Mouse (Mus musculus): Measurements from ENCODE around the gene Ptms. TPM values are rescaled to one million over a fixed set of nuclear protein-coding genes. Genes with fewer than 3 reads are reported as not detected.

Ptms gene
- polyA plus RNA-seq, 2 experiments = 29.7 to 109 TPM

GRCm38 (mm10) chr6:124955212-124955611 lies 35.3 kb upstream of the Ptms start:
- 80% methylated on average over 4 of the region's 4 CpGs for WGBS (ENCODE audit: insufficient replicate concordance)
- H3K27ac ChIP-seq = no peak overlapping the region
- no peak for TF ChIP-seq EP300 (IDR thresholded peaks at IDR 0.05; ENCODE audit: low read depth)
- TF ChIP-seq CTCF (IDR thresholded peaks at IDR 0.05; ENCODE audit: low read depth) = no peak
- no peak overlapping the region for H3K4me2 ChIP-seq (ENCODE audit: low read depth)
- no peak overlapping the region for H3K9ac ChIP-seq (replicated peaks)
- H3K36me3 ChIP-seq (replicated peaks; ENCODE audit: control insufficient read depth, insufficient read depth, low read depth) = peaks cover 15% of the 10 kb centered on the region
- no peaks in the 10 kb centered on the region for H3K4me1 ChIP-seq (replicated peaks; ENCODE audit: control insufficient read depth in 2 of 2, insufficient read depth in 2 of 2, low read length in 1 of 2)
- ATAC-seq (ENCODE audit: insufficient read depth) = no peak
- no peak for DNase-seq (ENCODE audit: low read depth in 3 of 3, low spot score in 3 of 3)
- no peaks in the 10 kb centered on the region for H3K9me3 ChIP-seq (ENCODE audit: control insufficient read depth, low read length)
- no peaks in the 10 kb centered on the region for H3K27me3 ChIP-seq (ENCODE audit: control insufficient read depth, insufficient read depth, low read length)
- H3K4me3 ChIP-seq (ENCODE audit: insufficient read depth in 1 of 2, low read depth in 2 of 2, low read length in 2 of 2) = no peak overlapping the region

- 75% methylated on average over 2 of the region's 2 CpGs for WGBS (ENCODE audit: insufficient replicate concordance)
- TF ChIP-seq CTCF (IDR thresholded peaks at IDR 0.05; ENCODE audit: low read depth) = no peak
- no peak for TF ChIP-seq EP300 (IDR thresholded peaks at IDR 0.05; ENCODE audit: low read depth)
- no peaks in the 10 kb centered on the region for H3K27me3 ChIP-seq (ENCODE audit: control insufficient read depth, insufficient read depth, low read length)
- ATAC-seq (ENCODE audit: insufficient read depth) (no peak), DNase-seq (ENCODE audit: low read depth in 3 of 3, low spot score in 3 of 3) (no peak)
- H3K4me1 ChIP-seq (replicated peaks; ENCODE audit: control insufficient read depth in 2 of 2, insufficient read depth in 2 of 2, low read length in 1 of 2) = no peaks in the 10 kb centered on the region
- H3K4me3 ChIP-seq (ENCODE audit: insufficient read depth in 1 of 2, low read depth in 2 of 2, low read length in 2 of 2) = no peak overlapping the region
- H3K9ac ChIP-seq (replicated peaks) = no peak overlapping the region
- H3K36me3 ChIP-seq (replicated peaks; ENCODE audit: control insufficient read depth, insufficient read depth, low read depth) = peaks cover 8% of the 10 kb centered on the region
- H3K9me3 ChIP-seq (ENCODE audit: control insufficient read depth, low read length) = no peaks in the 10 kb centered on the region
- no peak overlapping the region for H3K4me2 ChIP-seq (ENCODE audit: low read depth)
- no peak overlapping the region for H3K27ac ChIP-seq
Measured at GRCm38 (mm10) chr6:124953991-124954715, 34.2 kb upstream of the Ptms start.

GRCm38 (mm10) chr6:124943526-124943925 lies 23.6 kb upstream of the Ptms start:
- Histone ChIP-seq H3K4me3 (ENCODE audit: insufficient read depth in 1 of 2, low read depth in 2 of 2, low read length in 2 of 2) (no peak overlapping the region), H3K9ac (replicated peaks) (no peak overlapping the region), H3K4me1 (replicated peaks; ENCODE audit: control insufficient read depth in 2 of 2, insufficient read depth in 2 of 2, low read length in 1 of 2) (no peaks in the 10 kb centered on the region), H3K27ac (no peak overlapping the region), H3K27me3 (ENCODE audit: control insufficient read depth, insufficient read depth, low read length) (no peaks in the 10 kb centered on the region), H3K9me3 (ENCODE audit: control insufficient read depth, low read length) (no peaks in the 10 kb centered on the region), H3K36me3 (replicated peaks; ENCODE audit: control insufficient read depth, insufficient read depth, low read depth) (no peaks in the 10 kb centered on the region), H3K4me2 (ENCODE audit: low read depth) (no peak overlapping the region)
- no peak for ATAC-seq (ENCODE audit: insufficient read depth)
- no peak for DNase-seq (ENCODE audit: low read depth in 3 of 3, low spot score in 3 of 3)
- TF ChIP-seq EP300 (IDR thresholded peaks at IDR 0.05; ENCODE audit: low read depth) = no peak
- TF ChIP-seq CTCF (IDR thresholded peaks at IDR 0.05; ENCODE audit: low read depth) = no peak
- 66% methylated on average over 3 of the region's 3 CpGs for WGBS (ENCODE audit: insufficient replicate concordance)

- H3K27ac ChIP-seq = no peak overlapping the region
- DNase-seq (ENCODE audit: low read depth in 3 of 3, low spot score in 3 of 3) = no peak
- no peaks in the 10 kb centered on the region for H3K4me1 ChIP-seq (replicated peaks; ENCODE audit: control insufficient read depth in 2 of 2, insufficient read depth in 2 of 2, low read length in 1 of 2)
- H3K9ac ChIP-seq (replicated peaks) = no peak overlapping the region
- H3K4me2 ChIP-seq (ENCODE audit: low read depth) = no peak overlapping the region
- peaks cover under 1% of the 10 kb centered on the region; the same call in 1 of the 2 replicates for H3K36me3 ChIP-seq (replicated peaks; ENCODE audit: control insufficient read depth, insufficient read depth, low read depth)
- 77% methylated on average over 1 of the region's 1 CpGs for WGBS (ENCODE audit: insufficient replicate concordance)
- no peak for TF ChIP-seq CTCF (IDR thresholded peaks at IDR 0.05; ENCODE audit: low read depth)
- TF ChIP-seq EP300 (IDR thresholded peaks at IDR 0.05; ENCODE audit: low read depth) = no peak
- no peak for ATAC-seq (ENCODE audit: insufficient read depth)
- no peak overlapping the region for H3K4me3 ChIP-seq (ENCODE audit: insufficient read depth in 1 of 2, low read depth in 2 of 2, low read length in 2 of 2)
- no peaks in the 10 kb centered on the region for H3K27me3 ChIP-seq (ENCODE audit: control insufficient read depth, insufficient read depth, low read length)
- no peaks in the 10 kb centered on the region for H3K9me3 ChIP-seq (ENCODE audit: control insufficient read depth, low read length)
Measured at GRCm38 (mm10) chr6:124941679-124942078, 21.8 kb upstream of the Ptms start.

GRCm38 (mm10) chr6:124938554-124938953 lies 18.7 kb upstream of the Ptms start:
- no peak for TF ChIP-seq CTCF (IDR thresholded peaks at IDR 0.05; ENCODE audit: low read depth)
- no peak for TF ChIP-seq EP300 (IDR thresholded peaks at IDR 0.05; ENCODE audit: low read depth)
- Histone ChIP-seq H3K27me3 (ENCODE audit: control insufficient read depth, insufficient read depth, low read length) (no peaks in the 10 kb centered on the region), H3K9ac (replicated peaks) (no peak overlapping the region), H3K9me3 (ENCODE audit: control insufficient read depth, low read length) (no peaks in the 10 kb centered on the region), H3K36me3 (replicated peaks; ENCODE audit: control insufficient read depth, insufficient read depth, low read depth) (peaks cover 13% of the 10 kb centered on the region), H3K4me3 (ENCODE audit: insufficient read depth in 1 of 2, low read depth in 2 of 2, low read length in 2 of 2) (no peak overlapping the region), H3K4me1 (replicated peaks; ENCODE audit: control insufficient read depth in 2 of 2, insufficient read depth in 2 of 2, low read length in 1 of 2) (no peaks in the 10 kb centered on the region), H3K4me2 (ENCODE audit: low read depth) (no peak overlapping the region), H3K27ac (no peak overlapping the region)
- no peak for DNase-seq (ENCODE audit: low read depth in 3 of 3, low spot score in 3 of 3)
- no peak for ATAC-seq (ENCODE audit: insufficient read depth)
- WGBS (ENCODE audit: insufficient replicate concordance) = 77% methylated on average over 7 of the region's 7 CpGs

Data from liver, embryonic 14.5 days (tissue).